Mouse (Mus musculus) lung, adult 2 months (tissue): ENCODE measurements around the gene Shprh.
"Not testable (repeated sequence)": the region's sequence is repeated elsewhere in the genome, so short reads cannot be mapped to it uniquely, and the experiment has no call there.

ENCODE experiments used
- CTCF ChIP-seq: fragments of 200-500 bp; IDR thresholded peaks from 2 replicates; pipeline ENCODE4 v1.5.1; 2011; ENCODE audit warnings: mild to moderate bottlenecking, low read length, control low read depth; ENCODE audit not compliant: insufficient read depth
- POLR2A ChIP-seq: fragments of 200-500 bp; IDR thresholded peaks from 2 replicates; pipeline ENCODE4 v1.6.1; 2011; ENCODE audit warnings: low read depth, mild to moderate bottlenecking, control low read depth, low read length, borderline replicate concordance; ENCODE audit errors: extremely low read depth

GRCm38 (mm10) chr10:11242988-11243387, 93.8 kb downstream of the Shprh start:
- TF ChIP-seq POLR2A, CTCF: not testable (repeated sequence)
